Mouse (Mus musculus) spleen, postnatal 10 days (tissue): ENCODE data around the gene Arf6.

Experiments
- DNase-seq, 2 experiments: peaks; one replicate each; pipeline ENCODE4 v3.0.0; 2021 to 2022; ENCODE audit warnings: low spot score in 2 of 2

Gene Arf6

DNA sequence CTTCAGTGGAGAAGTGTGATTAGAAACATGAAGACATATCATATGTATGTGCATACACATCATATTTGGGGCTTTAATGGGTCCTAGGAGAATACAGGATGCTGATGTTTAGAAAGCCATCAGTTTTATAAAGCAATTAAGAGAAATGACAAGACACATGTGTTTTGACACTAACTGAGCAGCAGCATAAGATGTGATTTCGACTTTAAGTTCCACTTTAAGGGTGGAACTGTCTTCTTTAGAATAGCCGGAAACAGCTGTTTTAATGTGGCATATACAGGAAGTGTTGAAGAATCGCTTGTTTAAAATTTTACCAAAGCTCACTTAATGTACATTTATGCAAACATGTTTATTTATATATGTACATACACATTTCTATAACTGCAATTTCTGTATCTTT is 41.4 kb downstream of the Arf6 start:
- DNase-seq, result no peak

DNA sequence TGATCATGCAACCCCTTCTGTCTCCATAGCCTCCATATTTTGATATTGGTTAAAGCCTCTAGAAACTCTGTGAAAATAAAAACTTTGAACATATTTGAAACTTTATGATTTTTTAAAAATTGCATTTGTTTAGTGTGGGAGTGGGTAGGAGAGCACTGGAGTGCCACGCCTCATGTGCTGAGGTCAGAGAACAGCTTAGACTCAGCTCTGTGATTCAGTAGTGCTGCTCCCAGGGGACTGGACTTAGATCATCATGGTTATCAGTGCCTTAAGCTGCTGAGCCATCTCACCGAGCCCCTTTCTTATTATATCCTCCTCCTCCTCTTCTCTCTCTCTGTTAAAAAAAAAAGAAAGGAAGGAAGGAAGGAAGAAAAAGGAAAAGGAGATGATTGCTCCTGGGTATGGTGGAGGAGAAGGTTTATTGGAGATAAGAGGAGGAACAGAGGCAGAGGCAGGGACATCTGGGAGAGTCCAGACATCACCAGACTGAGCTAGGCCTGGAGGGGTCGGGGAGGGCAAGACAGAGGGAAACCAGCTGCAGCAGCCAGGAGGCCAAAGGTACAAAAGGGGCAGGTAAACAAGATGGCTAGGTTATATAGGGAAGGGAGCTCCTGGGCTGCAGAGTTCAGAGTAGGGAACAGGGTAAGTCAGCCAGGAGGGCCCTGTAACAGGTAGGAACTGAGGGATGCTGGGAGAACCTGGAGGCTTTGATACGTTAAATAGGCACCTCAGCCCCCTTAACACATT is 43.0 kb downstream of the Arf6 start:
- DNase-seq, result no peak

DNA sequence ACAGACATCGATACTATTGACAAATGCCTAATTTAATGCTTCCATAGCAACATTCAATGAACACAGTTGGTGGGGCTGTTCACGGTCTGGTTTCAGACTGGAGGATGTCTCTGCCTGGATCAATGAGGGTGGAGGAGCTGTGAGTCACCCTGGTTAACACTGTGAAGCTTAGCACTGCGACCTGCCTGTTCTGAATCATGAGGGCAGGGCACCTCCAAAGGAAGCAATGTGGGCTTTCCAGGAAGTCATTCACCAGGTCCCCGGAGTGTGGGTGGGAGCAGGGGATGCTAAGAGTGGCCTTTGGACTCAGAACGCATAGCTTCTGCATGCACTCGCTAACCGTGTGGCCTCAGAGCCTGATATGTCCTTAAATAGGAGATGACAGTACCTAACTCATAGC is 44.8 kb downstream of the Arf6 start:
- no peak for DNase-seq

DNA sequence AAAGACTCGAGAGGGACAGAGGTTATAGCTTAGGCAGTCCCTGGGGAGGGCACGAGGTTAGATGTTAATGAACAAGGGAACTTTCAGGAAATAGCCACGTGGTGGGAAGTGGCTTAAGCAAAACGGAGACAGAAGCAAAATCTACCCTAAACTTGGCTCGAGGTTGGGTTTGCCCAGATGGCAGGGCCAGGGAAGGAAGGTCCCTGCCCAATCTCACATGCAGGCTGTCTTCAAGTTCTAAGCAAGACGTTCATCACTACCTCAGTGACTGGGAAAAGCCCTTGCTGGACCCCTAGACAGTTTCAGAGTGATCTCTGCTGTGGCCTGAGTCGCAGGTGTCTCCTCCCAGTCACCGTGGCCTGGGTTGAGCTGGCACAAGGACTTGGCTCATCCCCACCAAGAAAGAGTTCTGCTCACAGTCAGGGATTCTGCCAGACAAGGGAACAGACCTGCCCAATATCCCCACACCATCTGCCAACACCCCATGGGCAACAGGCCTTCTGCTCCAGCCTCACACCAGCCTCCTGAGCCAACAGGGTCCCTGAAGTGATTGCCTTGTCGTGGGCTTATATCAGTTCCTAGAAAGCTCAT is 45.8 kb downstream of the Arf6 start:
- peak in 1 of 2 experiments; percentile 43 for DNase-seq

DNA sequence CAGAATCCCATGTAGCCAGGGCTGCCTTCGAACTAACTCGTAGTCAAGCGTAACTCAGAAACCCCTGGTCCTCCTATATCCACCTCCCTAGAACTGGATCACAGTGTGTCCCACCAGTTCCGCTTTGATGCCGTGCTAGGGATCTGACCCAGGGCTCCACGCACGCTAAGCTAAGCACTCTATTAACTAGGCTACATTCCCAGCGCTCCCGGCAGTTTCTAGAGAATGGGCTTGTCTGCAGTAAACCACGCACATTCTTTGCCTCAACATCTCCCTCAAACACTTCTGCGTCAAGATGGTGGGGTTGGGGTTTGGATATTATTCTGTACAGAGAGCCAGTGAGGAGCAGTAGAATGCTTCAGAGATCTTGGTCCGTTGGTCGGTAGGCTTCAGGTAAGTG is 46.7 kb downstream of the Arf6 start:
- no peak for DNase-seq

DNA sequence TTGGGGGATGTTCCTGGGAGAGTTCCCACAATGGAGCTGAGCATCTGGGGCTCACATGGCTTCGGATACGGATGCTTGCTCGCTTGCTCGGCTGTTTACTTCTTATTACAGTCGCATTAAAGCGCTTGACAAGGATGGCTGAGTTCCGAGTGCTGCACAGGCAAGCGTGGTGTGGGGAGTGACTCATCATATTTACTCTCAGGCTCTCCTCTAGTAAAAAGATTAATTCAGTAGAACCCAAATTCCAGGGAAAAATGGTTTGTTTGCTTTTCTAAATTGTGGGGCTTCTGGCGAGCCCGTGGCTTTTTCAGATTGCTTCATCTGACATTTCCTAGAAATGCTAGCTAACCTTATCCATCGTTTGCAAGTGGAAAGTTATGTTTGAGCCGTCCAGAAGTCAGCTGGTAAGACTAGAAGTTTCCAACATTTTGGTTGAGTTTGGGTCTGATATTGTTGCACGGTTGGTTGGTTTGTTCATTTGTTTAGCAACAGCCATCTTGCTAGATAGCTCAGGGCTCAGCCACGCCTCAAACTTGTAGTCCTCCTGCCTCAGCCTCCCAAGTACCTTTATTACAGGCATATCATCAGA is 47.2 kb downstream of the Arf6 start:
- no peak for DNase-seq

DNA sequence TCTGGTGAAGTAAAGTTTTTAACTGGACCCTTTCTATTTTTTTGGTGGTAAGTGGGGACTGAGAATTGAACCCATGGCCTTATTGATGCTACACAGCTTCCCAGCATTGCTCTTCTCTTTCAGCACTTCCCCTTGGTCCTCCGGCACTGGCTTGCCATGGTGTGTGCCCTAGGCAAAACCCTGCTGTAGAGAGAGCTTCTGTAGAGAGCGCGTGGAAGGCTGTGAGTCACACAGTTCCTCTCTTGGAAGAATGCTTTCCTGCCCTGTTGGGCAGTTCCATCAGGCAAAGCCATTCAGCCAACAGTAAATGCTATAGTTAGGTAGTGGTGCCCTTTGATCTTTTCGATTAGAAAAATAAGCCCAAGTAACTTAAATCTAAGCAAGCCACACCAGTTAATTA is 47.7 kb downstream of the Arf6 start:
- DNase-seq, result no peak

DNA sequence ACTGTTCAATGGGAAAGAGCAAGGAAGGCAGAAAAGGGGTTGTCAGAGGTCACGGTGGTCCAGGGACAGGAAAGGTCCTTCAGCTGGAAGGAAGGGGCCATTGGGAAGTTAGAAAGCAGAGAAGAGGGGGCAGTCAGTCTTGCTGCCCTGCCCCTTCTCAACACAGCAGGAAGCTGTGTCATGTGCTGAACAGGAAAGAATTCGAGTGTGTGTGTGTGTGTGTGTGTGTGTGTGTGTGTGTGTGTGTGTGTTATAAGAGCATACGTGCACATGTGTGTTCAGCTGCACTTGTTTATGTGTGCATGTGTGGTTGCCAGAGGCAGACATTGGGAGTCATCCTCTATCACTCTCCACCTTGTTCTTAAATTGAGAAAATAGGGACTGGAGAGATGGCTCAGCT is 48.8 kb downstream of the Arf6 start:
- peak in 1 of 2 experiments; percentile 40 for DNase-seq

DNA sequence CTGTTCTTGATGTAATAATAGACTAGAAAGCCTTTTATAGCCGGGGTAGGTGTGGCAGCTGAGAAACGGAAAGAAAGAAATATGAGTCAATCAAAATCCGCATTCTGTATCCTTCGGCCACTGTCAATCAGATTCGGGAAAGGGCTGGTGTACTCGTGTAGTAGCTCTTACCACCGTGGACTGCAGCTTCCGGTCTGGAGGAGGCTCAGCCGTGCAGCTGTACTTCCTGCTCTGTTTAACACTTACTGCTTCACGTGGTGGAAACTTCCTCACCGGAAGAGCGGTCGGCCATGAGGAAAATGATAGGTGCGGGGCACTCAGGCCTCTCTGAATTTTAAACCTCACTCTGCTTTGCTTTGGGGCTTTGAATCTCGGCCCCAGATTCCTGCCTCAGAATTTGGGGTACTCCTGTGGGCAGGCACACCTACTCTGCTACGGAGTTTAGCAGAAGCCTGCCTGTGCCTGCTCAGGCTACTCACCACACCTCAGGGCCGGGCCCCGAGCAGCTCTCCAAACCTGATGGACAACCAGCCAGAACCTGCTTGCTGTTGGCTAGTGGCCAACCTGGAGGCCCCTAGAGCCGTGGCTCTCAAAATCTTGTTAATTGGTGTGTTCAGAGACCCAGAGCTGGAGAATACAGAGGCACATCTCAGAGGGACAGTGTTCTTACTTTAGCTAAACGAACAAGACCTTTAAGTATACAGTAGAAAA is 51.0 kb downstream of the Arf6 start:
- peak in 1 of 2 experiments; percentile 58 for DNase-seq
